Mouse (Mus musculus) midbrain, embryonic 15.5 days (tissue): ENCODE measurements around the gene Phf2. TPM values are rescaled to one million over a fixed set of nuclear protein-coding genes. Genes with fewer than 3 reads are reported as not detected.

Experiments
- ATAC-seq: fragments of 200-750 bp; cut with Nextera tagmentation; replicated peaks from 2 replicates; pipeline ENCODE4 v1.8.0; 2017; ENCODE audit warnings: moderate TSS enrichment
- H3K27ac ChIP-seq: fragments of 300-500 bp; sonication (generic); 2 replicates; pipeline ENCODE4 v1.5.1; 2015; ENCODE audit warnings: mild to moderate bottlenecking, inconsistent platforms
- H3K27me3 ChIP-seq: fragments of 300-500 bp; sonication (generic); replicated peaks from 2 replicates; pipeline ENCODE4 v1.6.1; 2015; ENCODE audit warnings: inconsistent platforms
- H3K36me3 ChIP-seq: fragments of 300-500 bp; sonication (generic); replicated peaks from 2 replicates; pipeline ENCODE4 v1.6.1; 2015; ENCODE audit warnings: inconsistent platforms
- H3K4me1 ChIP-seq: fragments of 300-500 bp; sonication (generic); 2 replicates; pipeline ENCODE4 v1.6.1; 2015; ENCODE audit warnings: inconsistent platforms
- H3K4me2 ChIP-seq: fragments of 300-500 bp; sonication (generic); 2 replicates; pipeline ENCODE4 v1.6.1; 2015; ENCODE audit warnings: inconsistent platforms, mild to moderate bottlenecking, moderate library complexity
- H3K4me3 ChIP-seq: fragments of 300-500 bp; sonication (generic); 2 replicates; pipeline ENCODE4 v1.5.1; 2015; ENCODE audit warnings: mild to moderate bottlenecking, inconsistent platforms
- H3K9ac ChIP-seq: fragments of 300-500 bp; sonication (generic); 2 replicates; pipeline ENCODE4 v1.6.1; 2015; ENCODE audit warnings: mild to moderate bottlenecking, inconsistent platforms
- H3K9me3 ChIP-seq: fragments of 300-500 bp; sonication (generic); 2 replicates; pipeline ENCODE4 v1.6.1; 2016; ENCODE audit warnings: inconsistent platforms
- WGBS: fragments of 180-500 bp; shearing (Covaris S2); methylation state at CpG from one replicate; pipeline ENCODE4 v1.1.7; 2015; ENCODE audit warnings: mixed read lengths; 5-methylcytosine and 5-hydroxymethylcytosine counted together
- polyA plus RNA-seq: library from polyadenylated mRNA; unstranded; fragments of >200 nt; fragmentation: Nextera tagmentation; extraction: Ambion mirVana; gene quantifications from 2 replicates; pipeline ENCODE4 v1.2.1, GENCODE M21; 2015

Phf2 gene
- 10.7 and 11.0 TPM in 2 replicates for polyA plus RNA-seq

DNA sequence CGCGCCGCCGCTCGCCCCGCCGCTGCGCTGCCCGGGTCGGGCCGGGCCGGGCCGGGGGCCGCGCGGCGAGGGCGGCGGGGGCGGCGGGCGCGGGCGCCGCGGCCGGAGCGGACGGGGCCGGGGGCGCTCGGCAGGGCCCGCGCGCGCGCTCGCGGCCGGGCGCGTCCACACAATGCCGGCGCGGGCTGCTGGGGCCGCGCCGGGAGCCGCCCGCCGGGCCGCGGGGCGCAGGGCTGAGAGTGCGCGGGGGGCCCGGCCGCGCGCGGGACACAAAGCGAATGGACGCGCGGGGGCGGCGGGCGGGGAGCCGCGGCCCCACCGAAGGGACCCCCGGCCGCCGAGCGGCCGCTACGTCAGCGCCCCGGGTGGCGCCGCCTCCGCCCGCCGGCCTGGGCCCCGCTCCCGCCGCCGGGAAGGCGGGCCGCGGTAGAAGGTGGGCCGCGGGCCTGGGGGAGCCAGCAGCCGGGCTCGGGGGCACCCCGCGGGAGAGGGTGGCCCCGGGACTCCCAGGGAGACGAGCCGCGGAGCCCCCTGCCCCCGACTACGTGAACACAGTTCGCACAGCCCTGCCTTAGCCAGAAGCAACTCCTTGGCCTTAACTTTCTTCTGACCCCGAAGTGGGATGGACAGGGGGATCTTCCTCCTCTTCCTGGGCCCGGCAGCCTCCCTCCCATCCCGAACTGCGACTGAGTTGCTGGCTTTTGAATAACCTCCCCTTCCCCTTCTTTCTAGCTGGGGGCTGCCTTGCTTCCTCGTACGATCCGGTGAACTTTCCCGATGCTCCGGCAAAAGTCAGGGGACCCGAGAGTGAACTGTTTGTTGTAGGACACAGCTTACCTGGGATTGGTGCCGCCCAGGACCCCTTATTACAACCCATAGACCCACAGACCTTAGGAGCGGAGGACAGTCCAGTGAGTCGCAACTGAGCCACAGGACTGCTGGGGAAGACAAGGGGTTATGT lies at the start of gene Phf2:
Gene Phf2 (minus strand): TSS at position 349 of the 961 bp plus-strand sequence.
- Histone ChIP-seq H3K4me3 (peak within 1 kb of the TSS; percentile 72), H3K9me3 (no peaks in the 10 kb centered on the region), H3K4me1 (peaks cover 42% of the 10 kb centered on the region), H3K27me3 (no peaks in the 10 kb centered on the region), H3K4me2 (peak within 1 kb of the TSS; percentile 87), H3K27ac (peak within 1 kb of the TSS; percentile 84), H3K9ac (peak within 1 kb of the TSS; percentile 98), H3K36me3 (no peaks in the 10 kb centered on the region)
- WGBS = under 1% methylated on average over 60 of the region's 117 CpGs
- peak; percentile 43 for ATAC-seq

DNA sequence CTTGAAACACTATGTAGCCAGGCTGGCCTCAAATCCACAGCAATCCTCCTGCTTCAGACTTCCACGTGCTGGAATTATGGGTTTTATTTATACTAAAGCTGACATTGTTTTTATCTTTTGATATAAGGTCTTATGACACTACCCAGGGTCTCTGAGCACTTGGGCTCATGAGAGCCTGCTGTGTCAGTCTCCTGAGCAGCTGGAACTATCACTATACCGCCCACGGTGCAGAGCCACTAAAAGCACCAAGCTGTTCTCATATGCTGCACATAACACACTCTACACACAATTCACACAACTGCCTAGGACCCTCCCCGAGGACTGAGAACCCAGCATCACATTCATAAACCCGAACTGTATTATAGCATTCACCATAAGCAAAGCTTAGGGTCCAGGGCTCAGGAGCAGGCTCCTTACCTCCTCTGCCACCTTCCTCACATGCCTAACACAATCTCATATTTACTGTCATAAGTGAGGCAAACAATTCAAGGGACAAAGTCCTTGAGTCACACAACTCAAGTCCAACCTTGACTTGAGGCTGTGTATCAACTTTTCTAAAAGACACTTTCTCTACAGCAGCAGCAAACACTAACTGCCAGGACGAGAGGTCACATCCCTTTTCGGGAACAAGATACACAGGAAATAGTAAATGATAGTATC lies 49.0 kb upstream of the Phf2 start:
- Histone ChIP-seq H3K9ac (no peak overlapping the region), H3K4me2 (no peak overlapping the region), H3K27ac (no peak overlapping the region), H3K4me1 (no peaks in the 10 kb centered on the region), H3K4me3 (no peak overlapping the region), H3K27me3 (no peaks in the 10 kb centered on the region), H3K9me3 (no peaks in the 10 kb centered on the region), H3K36me3 (peaks cover 21% of the 10 kb centered on the region; the same call in 1 of the 2 replicates)
- no peak for ATAC-seq
- 94% methylated on average over 7 of the region's 7 CpGs for WGBS

DNA sequence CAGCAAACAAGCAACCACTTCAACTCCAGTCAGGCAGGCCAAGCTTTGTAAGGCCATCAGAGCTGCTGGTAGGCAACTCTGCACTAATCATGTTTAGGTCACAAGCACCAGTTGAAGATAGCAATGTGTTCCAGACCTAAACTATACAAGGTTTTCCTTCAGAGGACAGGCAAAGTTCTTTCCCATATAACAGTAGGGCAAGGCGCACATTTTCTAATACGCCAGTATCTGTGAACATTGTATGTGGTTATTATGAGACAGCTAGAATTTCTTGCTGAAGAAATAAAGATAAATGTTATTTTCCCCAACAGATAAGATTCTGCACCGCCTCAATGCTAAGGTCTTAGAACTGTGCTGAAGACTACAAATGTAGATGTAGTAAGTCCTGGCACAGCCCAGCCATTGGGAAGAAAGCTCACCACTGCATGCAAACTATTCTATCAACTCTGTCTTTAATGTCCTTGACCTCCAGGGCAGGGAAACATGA lies 46.2 kb upstream of the Phf2 start:
- no peak overlapping the region for H3K9ac ChIP-seq
- H3K27ac ChIP-seq = no peak overlapping the region
- WGBS = 96% methylated on average over 3 of the region's 3 CpGs
- H3K4me2 ChIP-seq = no peak overlapping the region
- H3K36me3 ChIP-seq = peaks cover 32% of the 10 kb centered on the region
- no peaks in the 10 kb centered on the region for H3K9me3 ChIP-seq
- H3K4me1 ChIP-seq = no peaks in the 10 kb centered on the region
- no peaks in the 10 kb centered on the region for H3K27me3 ChIP-seq
- no peak overlapping the region for H3K4me3 ChIP-seq
- ATAC-seq = no peak

DNA sequence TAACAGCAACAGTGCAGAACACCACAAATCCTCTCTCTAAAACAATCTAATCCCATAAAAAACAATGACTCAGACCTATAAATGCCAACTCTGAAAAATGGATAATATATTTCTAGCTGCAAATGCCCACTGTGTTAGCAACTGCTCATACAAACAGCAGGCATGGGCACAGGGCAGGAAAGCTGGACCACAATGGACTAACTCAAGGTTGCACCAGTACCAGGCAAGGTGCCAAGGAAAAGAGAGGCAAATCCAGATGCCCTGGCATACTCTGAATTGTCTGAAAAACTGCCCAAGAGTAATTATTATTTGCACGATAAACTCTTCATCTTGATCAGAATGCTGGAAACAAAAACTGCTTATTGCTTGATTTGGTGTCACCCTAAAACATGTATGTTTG lies 42.8 kb upstream of the Phf2 start:
- no peak overlapping the region for H3K27ac ChIP-seq
- no peak overlapping the region for H3K4me2 ChIP-seq
- H3K4me1 ChIP-seq = no peaks in the 10 kb centered on the region
- H3K9me3 ChIP-seq = no peaks in the 10 kb centered on the region
- no peak for ATAC-seq
- H3K27me3 ChIP-seq = no peaks in the 10 kb centered on the region
- peaks cover 24% of the 10 kb centered on the region for H3K36me3 ChIP-seq
- H3K9ac ChIP-seq = no peak overlapping the region
- 82% methylated on average over 1 of the region's 1 CpGs for WGBS
- H3K4me3 ChIP-seq = no peak overlapping the region

DNA sequence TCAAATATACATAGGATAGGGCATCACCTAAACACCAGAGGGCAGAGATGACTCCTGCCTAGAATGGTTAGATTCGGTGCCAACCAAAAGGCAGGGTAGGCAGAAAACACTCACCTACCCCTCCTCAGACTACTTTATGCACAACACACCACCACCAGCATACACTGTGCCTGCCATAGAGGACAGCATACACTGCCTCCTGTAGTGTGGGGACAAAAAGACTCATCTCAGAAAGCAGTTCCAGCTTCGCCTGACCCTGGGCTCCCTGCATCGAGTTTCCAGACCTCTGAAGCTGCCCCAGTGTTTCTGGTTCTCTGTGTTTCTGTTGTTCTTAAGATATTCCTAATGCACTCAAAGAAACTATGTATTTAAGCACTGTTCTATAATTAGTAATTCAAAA lies 42.2 kb upstream of the Phf2 start:
- whole genome bisulfite sequencing = 89% methylated on average over 3 of the region's 3 CpGs
- ATAC-seq = no peak
- Histone ChIP-seq H3K4me3 (no peak overlapping the region), H3K9ac (no peak overlapping the region), H3K27me3 (no peaks in the 10 kb centered on the region), H3K9me3 (no peaks in the 10 kb centered on the region), H3K4me1 (no peaks in the 10 kb centered on the region), H3K27ac (no peak overlapping the region), H3K36me3 (peaks cover 24% of the 10 kb centered on the region), H3K4me2 (no peak overlapping the region)

DNA sequence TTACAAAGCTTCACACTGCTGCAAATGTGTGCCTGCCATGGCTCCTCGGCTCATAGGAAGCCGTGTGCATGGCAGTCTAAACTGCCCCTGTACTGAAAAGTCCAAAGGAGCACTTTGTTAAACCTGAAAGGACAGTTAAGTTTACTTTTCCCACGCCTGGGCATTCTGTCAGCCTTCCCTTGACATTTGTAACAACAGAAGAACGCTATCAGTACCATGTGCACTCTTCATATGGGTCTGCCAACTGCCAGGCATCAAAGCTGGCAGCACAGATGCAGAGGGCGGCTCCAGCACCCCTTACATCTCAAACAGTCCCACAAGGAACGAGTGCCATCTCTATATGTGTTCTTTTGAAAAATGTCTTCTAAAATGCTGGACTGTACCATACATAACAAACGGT lies 40.5 kb upstream of the Phf2 start:
- Histone ChIP-seq H3K9me3 (no peaks in the 10 kb centered on the region), H3K36me3 (peaks cover 24% of the 10 kb centered on the region), H3K4me3 (no peak overlapping the region), H3K4me1 (no peaks in the 10 kb centered on the region), H3K9ac (no peak overlapping the region), H3K27me3 (no peaks in the 10 kb centered on the region), H3K27ac (no peak overlapping the region), H3K4me2 (no peak overlapping the region)
- WGBS = 90% methylated on average over 7 of the region's 7 CpGs
- ATAC-seq = no peak

DNA sequence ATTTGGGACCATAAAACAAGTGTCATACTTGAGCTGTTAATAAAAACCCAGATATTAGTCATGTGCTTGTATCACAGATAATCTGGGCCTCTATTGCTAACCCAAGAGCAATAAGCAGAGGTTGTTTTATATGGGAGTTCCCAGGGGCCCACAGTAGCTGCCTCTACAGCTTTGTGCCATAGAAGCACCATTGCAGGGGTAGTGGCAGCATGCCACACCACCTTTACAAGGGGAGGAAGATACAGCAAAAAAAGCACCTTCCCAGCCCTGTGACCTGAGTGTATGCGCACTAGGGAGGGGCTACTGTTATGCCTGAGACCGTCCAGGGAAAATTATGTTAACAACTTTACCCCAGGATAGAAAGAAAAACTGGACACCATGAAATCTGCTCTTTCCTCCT lies 34.5 kb upstream of the Phf2 start:
- H3K36me3 ChIP-seq = peaks cover 23% of the 10 kb centered on the region

DNA sequence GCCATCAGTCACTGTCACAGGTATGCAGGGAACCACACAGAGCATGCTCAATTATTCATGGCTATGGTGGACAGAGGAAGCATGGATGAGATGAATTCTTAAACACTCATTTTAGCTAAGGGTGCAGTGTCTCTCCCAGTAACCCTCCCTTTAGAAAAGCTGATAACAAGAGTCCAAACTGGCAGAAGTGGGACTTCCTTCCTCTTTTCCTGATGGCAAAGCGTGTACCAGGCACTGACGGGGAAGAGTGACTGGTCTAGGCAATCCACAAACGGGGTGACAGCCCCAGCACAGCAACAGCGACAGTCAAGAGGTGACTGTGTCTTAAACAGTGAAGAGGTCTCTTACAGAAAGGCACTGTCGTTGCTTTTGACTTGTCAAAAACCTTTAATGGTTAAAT lies 24.5 kb upstream of the Phf2 start:
- Histone ChIP-seq H3K36me3 (peaks cover 38% of the 10 kb centered on the region), H3K9ac (no peak overlapping the region)
- ATAC-seq = no peak

More for the DNA sequence above, 34.5 kb upstream of the Phf2 start:
- Histone ChIP-seq H3K4me3 (no peak overlapping the region), H3K9ac (no peak overlapping the region), H3K27ac (no peak overlapping the region), H3K9me3 (no peaks in the 10 kb centered on the region), H3K4me2 (no peak overlapping the region), H3K4me1 (no peaks in the 10 kb centered on the region), H3K27me3 (no peaks in the 10 kb centered on the region)
- 91% methylated on average over 2 of the region's 2 CpGs for WGBS
- no peak for ATAC-seq

DNA sequence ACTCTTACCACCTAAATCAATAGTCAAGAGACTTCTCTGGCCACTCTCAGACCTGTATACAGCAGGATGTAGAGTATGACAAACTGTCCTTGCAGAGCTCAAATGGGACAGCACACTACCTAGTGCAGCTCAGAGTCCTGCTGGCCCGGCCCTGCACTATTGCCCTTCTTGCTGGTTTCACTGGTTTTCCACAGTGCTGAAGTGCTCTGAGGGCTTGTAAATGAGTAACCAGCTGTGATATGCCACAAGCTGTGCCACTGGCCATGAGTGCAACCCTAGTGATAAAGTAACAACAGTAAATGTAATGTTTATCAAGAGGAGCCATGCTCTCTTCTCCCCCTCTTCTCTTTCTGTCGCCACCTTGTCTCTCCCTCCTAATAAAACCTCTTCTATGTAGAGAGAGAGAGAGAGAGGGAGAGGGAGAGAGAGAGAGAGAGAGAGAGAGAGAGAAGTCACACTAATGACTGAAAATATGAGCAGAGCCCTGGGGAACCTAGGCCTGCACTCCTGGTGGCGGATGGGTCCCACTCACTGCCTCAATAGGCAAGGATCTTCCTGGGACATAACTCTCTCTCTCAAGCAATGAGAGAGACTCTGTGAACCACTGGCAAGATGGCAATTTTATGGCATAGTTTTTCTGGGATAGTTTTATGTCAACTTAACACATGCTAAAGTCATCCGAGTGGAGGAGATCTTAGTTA lies 19.5 kb upstream of the Phf2 start:
- 93% methylated on average over 4 of the region's 4 CpGs for whole genome bisulfite sequencing
- Histone ChIP-seq H3K9ac (no peak overlapping the region), H3K9me3 (no peaks in the 10 kb centered on the region), H3K27me3 (no peaks in the 10 kb centered on the region), H3K4me2 (no peak overlapping the region), H3K27ac (no peak overlapping the region), H3K4me3 (no peak overlapping the region), H3K36me3 (peaks cover 44% of the 10 kb centered on the region), H3K4me1 (no peaks in the 10 kb centered on the region)
- no peak for ATAC-seq

More for the DNA sequence above, 24.5 kb upstream of the Phf2 start:
- Histone ChIP-seq H3K9me3 (no peaks in the 10 kb centered on the region), H3K27me3 (no peaks in the 10 kb centered on the region), H3K4me2 (no peak overlapping the region), H3K4me1 (no peaks in the 10 kb centered on the region), H3K27ac (no peak overlapping the region), H3K4me3 (no peak overlapping the region)
- 90% methylated on average over 5 of the region's 5 CpGs for WGBS

DNA sequence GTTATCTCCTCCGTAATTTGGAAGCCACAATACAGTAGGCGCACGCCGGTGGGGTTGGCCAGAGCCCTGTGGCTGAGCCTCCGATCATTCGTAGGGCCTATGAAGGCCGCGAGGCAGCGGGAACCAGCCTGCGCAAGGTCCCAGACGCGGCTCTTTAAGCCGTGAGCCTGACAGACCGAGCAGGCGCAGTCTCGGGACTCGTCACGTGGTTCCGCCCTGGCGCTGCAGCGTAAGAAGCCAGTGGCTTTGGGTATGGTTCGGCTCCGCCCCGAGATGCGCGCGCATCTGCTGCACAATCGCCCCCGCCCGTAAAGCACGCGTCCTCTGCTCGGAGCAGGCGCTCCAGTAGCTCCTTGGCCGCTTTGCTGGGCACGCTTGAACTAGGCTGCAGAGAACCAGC lies 7.6 kb upstream of the Phf2 start:
- Histone ChIP-seq H3K4me3 (peak overlapping the region; percentile 42), H3K9me3 (no peaks in the 10 kb centered on the region), H3K4me2 (peak overlapping the region; percentile 58), H3K36me3 (peaks cover 13% of the 10 kb centered on the region; the same call in 1 of the 2 replicates), H3K27ac (peak overlapping the region; percentile 86), H3K27me3 (no peaks in the 10 kb centered on the region), H3K4me1 (peaks cover 11% of the 10 kb centered on the region), H3K9ac (peak overlapping the region; percentile 54)
- WGBS = under 1% methylated on average over 36 of the region's 36 CpGs
- peak; percentile 99 for ATAC-seq

DNA sequence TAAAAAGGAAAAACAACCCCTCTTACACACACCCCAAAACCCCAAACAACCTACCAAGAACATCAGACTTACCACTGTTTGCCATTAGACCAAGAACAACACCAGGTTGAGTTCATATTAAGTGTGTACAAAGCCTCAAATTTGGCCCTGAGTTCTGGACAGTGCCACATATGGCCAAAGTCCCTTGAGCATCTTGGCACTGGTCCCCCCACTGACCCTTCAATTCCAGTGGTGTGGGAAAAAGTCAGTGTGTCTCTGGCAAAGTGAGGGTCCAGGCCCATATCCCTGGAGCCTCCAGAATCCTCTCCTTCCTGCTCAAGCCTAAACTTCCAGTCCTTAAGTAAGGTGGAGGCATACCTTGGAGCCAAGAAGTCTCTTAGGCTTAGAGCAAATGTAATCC lies 6.9 kb upstream of the Phf2 start:
- Histone ChIP-seq H3K4me2 (peak overlapping the region; percentile 58), H3K9me3 (no peaks in the 10 kb centered on the region), H3K27me3 (no peaks in the 10 kb centered on the region), H3K27ac (peak overlapping the region; percentile 86; the same call in 1 of the 2 replicates), H3K9ac (peak overlapping the region; percentile 54), H3K4me3 (peak overlapping the region; percentile 42), H3K36me3 (peaks cover 10% of the 10 kb centered on the region; the same call in 1 of the 2 replicates), H3K4me1 (peaks cover 11% of the 10 kb centered on the region)
- ATAC-seq = peak; percentile 4; the same call in 1 of the 2 replicates

DNA sequence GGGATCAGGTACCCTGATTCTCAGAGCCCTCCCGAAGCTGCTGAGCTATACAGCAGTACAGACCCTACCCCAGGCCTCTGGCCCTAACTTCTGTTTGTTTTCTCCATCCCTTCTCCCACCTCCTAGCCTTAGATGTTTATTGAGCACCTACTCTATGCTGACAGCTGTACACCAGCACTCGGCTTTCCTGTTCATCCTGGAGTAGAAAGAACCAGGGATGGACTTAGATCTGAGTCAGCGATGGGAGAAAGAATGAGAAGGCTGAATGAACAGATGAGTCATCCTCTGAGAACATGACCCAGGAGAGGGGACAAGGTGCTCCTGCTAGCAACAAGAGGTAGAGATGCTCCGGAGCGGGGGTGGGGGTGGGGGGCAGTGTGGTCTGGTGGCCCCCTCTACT lies 1.8 kb upstream of the Phf2 start:
- 79% methylated on average over 5 of the region's 5 CpGs for WGBS
- no peaks in the 10 kb centered on the region for H3K9me3 ChIP-seq
- no peak overlapping the region for H3K27ac ChIP-seq
- no peak overlapping the region for H3K4me3 ChIP-seq
- 0 out of 2 replicates have a peak overlapping the region, but pooled peaks have one; percentile 98 for H3K9ac ChIP-seq
- H3K4me2 ChIP-seq = no peak overlapping the region
- H3K4me1 ChIP-seq = peaks cover 35% of the 10 kb centered on the region
- no peaks in the 10 kb centered on the region for H3K27me3 ChIP-seq
- no peaks in the 10 kb centered on the region for H3K36me3 ChIP-seq
- ATAC-seq = no peak
